Mouse (Mus musculus) MEL (cell line): Measurements from ENCODE around the gene Sdc3.

Experiments
- CTCF ChIP-seq, 3 experiments: IDR thresholded peaks in 2 of 3; conservative IDR thresholded peaks in 1 of 3; 2 replicates each; pipeline ENCODE4 v1.5.1; 2011 to 2012; ENCODE audit warnings: low read length in 3 of 3, low read depth in 2 of 3, mild to moderate bottlenecking in 2 of 3, improper control_type of control experiment in 1 of 3, inconsistent platforms in 1 of 3, mixed read lengths in 1 of 3, moderate library complexity in 1 of 3; ENCODE audit not compliant: control insufficient read depth in 1 of 3, insufficient read depth in 1 of 3, poor library complexity in 1 of 3, severe bottlenecking in 1 of 3
- ELF1 ChIP-seq: IDR thresholded peaks from 2 replicates; pipeline ENCODE4 v1.6.1; 2014; ENCODE audit warnings: low read depth, mild to moderate bottlenecking, inconsistent platforms, low read length, improper control_type of control experiment, moderate library complexity
- EP300 ChIP-seq, 2 experiments: IDR thresholded peaks; 2 replicates each; pipeline ENCODE4 v1.6.1; 2011; ENCODE audit warnings: improper control_type of control experiment in 2 of 2, low read length in 2 of 2, low read depth in 1 of 2, mild to moderate bottlenecking in 1 of 2
- GATA1 ChIP-seq: IDR thresholded peaks from 2 replicates; pipeline ENCODE4 v1.6.1; 2011; ENCODE audit warnings: low read depth, low read length, improper control_type of control experiment
- KAT2A ChIP-seq: conservative IDR thresholded peaks from 2 replicates; pipeline ENCODE4 v1.6.1; 2012; ENCODE audit warnings: low read depth, low read length, improper control_type of control experiment, inconsistent platforms
- NELFE ChIP-seq: IDR thresholded peaks from 2 replicates; pipeline ENCODE4 v1.6.1; 2011; ENCODE audit warnings: low read depth, low read length, improper control_type of control experiment
- POLR2A ChIP-seq, 2 experiments: IDR thresholded peaks; 2 replicates each; pipeline ENCODE4 v1.6.1; 2011 to 2012; ENCODE audit warnings: low read length in 2 of 2, mild to moderate bottlenecking in 2 of 2, control low read depth in 1 of 2, improper control_type of control experiment in 1 of 2, low read depth in 1 of 2, moderate library complexity in 1 of 2; ENCODE audit not compliant: control insufficient read depth in 1 of 2, insufficient read depth in 1 of 2, poor library complexity in 1 of 2
- ZMIZ1 ChIP-seq: IDR thresholded peaks from 2 replicates; pipeline ENCODE4 v1.6.1; 2012; ENCODE audit warnings: low read depth, mild to moderate bottlenecking, inconsistent platforms, low read length, improper control_type of control experiment, moderate library complexity
- ZNF384 ChIP-seq: IDR thresholded peaks from 2 replicates; pipeline ENCODE4 v1.6.1; 2012; ENCODE audit warnings: low read depth, mild to moderate bottlenecking, inconsistent platforms, low read length, improper control_type of control experiment

GRCm38 (mm10) chr4:130804292-130804691, 12.0 kb downstream of the Sdc3 start:
- TF ChIP-seq EP300 (IDR thresholded peaks at IDR 0.05; ENCODE audit: low read depth in 1 of 2, low read length in 2 of 2) (no peak), KAT2A (no peak), GATA1 (no peak), ZMIZ1 (no peak), ELF1 (no peak), CTCF (IDR thresholded peaks at IDR 0.05 in 2 of 3, conservative IDR thresholded peaks at IDR 0.05 in 1 of 3; ENCODE audit: control insufficient read depth in 1 of 3, insufficient read depth in 1 of 3, low read depth in 2 of 3, low read length in 3 of 3, poor library complexity in 1 of 3, severe bottlenecking in 1 of 3) (no peak), NELFE (no peak), POLR2A (IDR thresholded peaks at IDR 0.05; ENCODE audit: control insufficient read depth in 1 of 2, insufficient read depth in 1 of 2, low read depth in 1 of 2, low read length in 2 of 2, poor library complexity in 1 of 2) (no peak), ZNF384 (no peak)
